Mouse (Mus musculus) liver, adult 2 months (tissue): ENCODE measurements at regions not wholly inside any gene's neighbourhood (a gene's known extent, or its start where the extent isn't known, plus 50 kb on each side); places are given as distances from the start of the nearest gene placed in this dataset.

ENCODE experiments used
- CTCF ChIP-seq: fragments of 200-500 bp; IDR thresholded peaks from 2 replicates; pipeline ENCODE4 v1.5.1; 2011; ENCODE audit warnings: low read depth, low read length, control low read depth
- POLR2A ChIP-seq: fragments of 200-500 bp; IDR thresholded peaks from 2 replicates; pipeline ENCODE4 v1.6.1; 2011; ENCODE audit warnings: low read length, control low read depth; ENCODE audit not compliant: insufficient read depth; ENCODE audit errors: extremely low read depth

GRCm38 (mm10) chr8:96318367-96318766 is 430.0 kb upstream of the Got2 start:
- TF ChIP-seq POLR2A (no peak), CTCF (peak; percentile 37; the same call in 1 of the 2 replicates)
